Mouse (Mus musculus): ENCODE measurements at regions not wholly inside any gene's neighbourhood (a gene's known extent, or its start where the extent isn't known, plus 50 kb on each side); places are given as distances from the start of the nearest gene placed in this dataset.

GRCm38 (mm10) chr1:33395733-33396132, 273.9 kb downstream of the Prim2 start:
- WGBS: 73% methylated on average over 10 of the region's 10 CpGs
- Histone ChIP-seq H3K27ac (replicated peaks; ENCODE audit: low read depth, low read length) (no peak overlapping the region), H3K9me3 (ENCODE audit: control insufficient read depth, low read length) (no peaks in the 10 kb centered on the region), H3K9ac (ENCODE audit: low read depth, low read length, severe bottlenecking) (no peak overlapping the region), H3K4me1 (ENCODE audit: control insufficient read depth, insufficient read depth, low read length) (no peaks in the 10 kb centered on the region), H3K4me3 (replicated peaks; ENCODE audit: low read length) (no peak overlapping the region), H3K27me3 (ENCODE audit: control insufficient read depth, insufficient read depth, low read length) (no peaks in the 10 kb centered on the region), H3K36me3 (ENCODE audit: control insufficient read depth, insufficient read depth, low read length) (no peaks in the 10 kb centered on the region), H3K4me2 (replicated peaks; ENCODE audit: low read depth, low read length, severe bottlenecking) (no peak overlapping the region)
- TF ChIP-seq POLR2A (IDR thresholded peaks at IDR 0.05; ENCODE audit: borderline replicate concordance, extremely low read depth, insufficient read depth, insufficient read length): no peak
- no peak for DNase-seq (ENCODE audit: low spot score)
- no peak for ATAC-seq (ENCODE audit: low FRiP score, low read depth)

GRCm38 (mm10) chr1:33394989-33395594, 274.5 kb downstream of the Prim2 start:
- Histone ChIP-seq H3K27me3 (ENCODE audit: control insufficient read depth, insufficient read depth, low read length) (no peaks in the 10 kb centered on the region), H3K4me1 (ENCODE audit: control insufficient read depth, insufficient read depth, low read length) (no peaks in the 10 kb centered on the region), H3K27ac (replicated peaks; ENCODE audit: low read depth, low read length) (no peak overlapping the region), H3K9ac (ENCODE audit: low read depth, low read length, severe bottlenecking) (no peak overlapping the region), H3K4me2 (replicated peaks; ENCODE audit: low read depth, low read length, severe bottlenecking) (no peak overlapping the region), H3K9me3 (ENCODE audit: control insufficient read depth, low read length) (no peaks in the 10 kb centered on the region), H3K36me3 (ENCODE audit: control insufficient read depth, insufficient read depth, low read length) (no peaks in the 10 kb centered on the region), H3K4me3 (replicated peaks; ENCODE audit: low read length) (no peak overlapping the region)
- 81% methylated on average over 5 of the region's 5 CpGs for WGBS
- ATAC-seq (ENCODE audit: low FRiP score, low read depth) (no peak), DNase-seq (ENCODE audit: low spot score) (no peak)
- TF ChIP-seq POLR2A (IDR thresholded peaks at IDR 0.05; ENCODE audit: borderline replicate concordance, extremely low read depth, insufficient read depth, insufficient read length): no peak

- no peak for ATAC-seq (ENCODE audit: low FRiP score, low read depth)
- DNase-seq (ENCODE audit: low spot score): no peak
- H3K9me3 ChIP-seq (ENCODE audit: control insufficient read depth, low read length): no peaks in the 10 kb centered on the region
- H3K9ac ChIP-seq (ENCODE audit: low read depth, low read length, severe bottlenecking): no peak overlapping the region
- no peaks in the 10 kb centered on the region for H3K36me3 ChIP-seq (ENCODE audit: control insufficient read depth, insufficient read depth, low read length)
- H3K4me1 ChIP-seq (ENCODE audit: control insufficient read depth, insufficient read depth, low read length): no peaks in the 10 kb centered on the region
- H3K27me3 ChIP-seq (ENCODE audit: control insufficient read depth, insufficient read depth, low read length): no peaks in the 10 kb centered on the region
- 38% methylated on average over 7 of the region's 7 CpGs for WGBS
- H3K27ac ChIP-seq (replicated peaks; ENCODE audit: low read depth, low read length): no peak overlapping the region
- no peak for TF ChIP-seq POLR2A (IDR thresholded peaks at IDR 0.05; ENCODE audit: borderline replicate concordance, extremely low read depth, insufficient read depth, insufficient read length)
- no peak overlapping the region for H3K4me3 ChIP-seq (replicated peaks; ENCODE audit: low read length)
- no peak overlapping the region for H3K4me2 ChIP-seq (replicated peaks; ENCODE audit: low read depth, low read length, severe bottlenecking)
These were observed 298.8 kb downstream of the Prim2 start for GRCm38 (mm10) chr1:33370796-33371195.

- DNase-seq (ENCODE audit: low spot score): no peak
- H3K27ac ChIP-seq (replicated peaks; ENCODE audit: low read depth, low read length): no peak overlapping the region
- 33% methylated on average over 13 of the region's 13 CpGs for WGBS
- H3K4me3 ChIP-seq (replicated peaks; ENCODE audit: low read length): no peak overlapping the region
- peak overlapping the region; percentile 17; the same call in 1 of the 2 replicates for H3K4me2 ChIP-seq (replicated peaks; ENCODE audit: low read depth, low read length, severe bottlenecking)
- H3K4me1 ChIP-seq (ENCODE audit: control insufficient read depth, insufficient read depth, low read length): no peaks in the 10 kb centered on the region
- H3K9ac ChIP-seq (ENCODE audit: low read depth, low read length, severe bottlenecking): no peak overlapping the region
- TF ChIP-seq POLR2A (IDR thresholded peaks at IDR 0.05; ENCODE audit: borderline replicate concordance, extremely low read depth, insufficient read depth, insufficient read length): no peak
- no peaks in the 10 kb centered on the region for H3K36me3 ChIP-seq (ENCODE audit: control insufficient read depth, insufficient read depth, low read length)
- no peak for ATAC-seq (ENCODE audit: low FRiP score, low read depth)
- H3K9me3 ChIP-seq (ENCODE audit: control insufficient read depth, low read length): no peaks in the 10 kb centered on the region
- H3K27me3 ChIP-seq (ENCODE audit: control insufficient read depth, insufficient read depth, low read length): no peaks in the 10 kb centered on the region
These were observed 306.7 kb downstream of the Prim2 start for GRCm38 (mm10) chr1:33362688-33363426.

DNA sequence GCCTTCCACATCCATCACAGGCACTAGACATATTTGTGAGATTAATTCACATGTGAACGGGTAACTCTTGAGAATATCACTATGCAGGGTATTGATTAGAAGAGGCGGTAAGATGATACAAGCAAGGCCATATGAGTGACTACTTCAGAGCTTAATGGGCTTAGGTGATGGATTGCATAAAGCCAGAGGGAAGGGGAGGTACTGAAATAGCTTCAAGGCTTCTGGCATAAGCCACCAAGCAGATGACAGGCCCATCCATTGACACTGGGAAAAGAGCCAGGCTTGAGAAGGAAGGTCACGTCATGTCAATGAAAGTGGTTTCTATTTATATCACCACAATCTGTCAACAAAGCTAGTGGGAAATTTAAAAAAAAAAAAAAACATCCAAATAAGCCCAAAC, 335.5 kb downstream of the Prim2 start:
- no peak for TF ChIP-seq POLR2A (IDR thresholded peaks at IDR 0.05; ENCODE audit: borderline replicate concordance, extremely low read depth, insufficient read depth, insufficient read length)
- H3K4me2 ChIP-seq (replicated peaks; ENCODE audit: low read depth, low read length, severe bottlenecking): no peak overlapping the region
- no peak overlapping the region for H3K27ac ChIP-seq (replicated peaks; ENCODE audit: low read depth, low read length)
- H3K36me3 ChIP-seq (ENCODE audit: control insufficient read depth, insufficient read depth, low read length): no peaks in the 10 kb centered on the region
- no peak for DNase-seq (ENCODE audit: low spot score)
- H3K9ac ChIP-seq (ENCODE audit: low read depth, low read length, severe bottlenecking): no peak overlapping the region
- no peaks in the 10 kb centered on the region for H3K4me1 ChIP-seq (ENCODE audit: control insufficient read depth, insufficient read depth, low read length)
- no peaks in the 10 kb centered on the region for H3K9me3 ChIP-seq (ENCODE audit: control insufficient read depth, low read length)
- no peak for ATAC-seq (ENCODE audit: low FRiP score, low read depth)
- H3K4me3 ChIP-seq (replicated peaks; ENCODE audit: low read length): no peak overlapping the region
- H3K27me3 ChIP-seq (ENCODE audit: control insufficient read depth, insufficient read depth, low read length): no peaks in the 10 kb centered on the region
- 87% methylated on average over 3 of the region's 3 CpGs for WGBS

Measured in limb, embryonic 14.5 days (tissue).